Mouse (Mus musculus): ENCODE measurements around the gene Plekhh2. TPM values are rescaled to one million over a fixed set of nuclear protein-coding genes. Genes with fewer than 3 reads are reported as not detected.

Gene Plekhh2
- total and polyA plus RNA-seq, 3 experiments = 0.04 TPM; not detected in 2

DNA sequence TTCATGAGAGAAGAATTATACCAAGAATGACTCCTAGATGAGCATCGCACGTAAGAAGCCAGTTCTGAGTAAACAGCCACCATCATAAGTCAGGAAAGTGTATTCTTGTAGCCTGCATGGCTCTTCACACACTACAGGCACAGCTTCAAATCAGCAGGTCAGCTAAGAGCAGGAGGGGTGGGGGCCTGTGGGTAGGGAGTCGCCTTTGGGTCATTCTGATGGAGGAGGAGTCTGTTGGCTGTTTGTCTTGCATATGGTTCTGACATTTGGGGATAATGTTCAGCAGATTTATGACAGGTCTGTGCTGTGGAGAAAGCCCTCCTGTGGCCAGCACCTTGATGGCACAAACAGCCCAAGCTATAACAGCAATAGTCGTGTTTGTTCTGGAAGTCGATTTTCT lies 144.5 kb downstream of the Plekhh2 start:
- no peak overlapping the region for H3K4me3 ChIP-seq (ENCODE audit: control insufficient read depth in 1 of 2, insufficient read depth in 1 of 2, low read depth in 2 of 2, low read length in 2 of 2)

DNA sequence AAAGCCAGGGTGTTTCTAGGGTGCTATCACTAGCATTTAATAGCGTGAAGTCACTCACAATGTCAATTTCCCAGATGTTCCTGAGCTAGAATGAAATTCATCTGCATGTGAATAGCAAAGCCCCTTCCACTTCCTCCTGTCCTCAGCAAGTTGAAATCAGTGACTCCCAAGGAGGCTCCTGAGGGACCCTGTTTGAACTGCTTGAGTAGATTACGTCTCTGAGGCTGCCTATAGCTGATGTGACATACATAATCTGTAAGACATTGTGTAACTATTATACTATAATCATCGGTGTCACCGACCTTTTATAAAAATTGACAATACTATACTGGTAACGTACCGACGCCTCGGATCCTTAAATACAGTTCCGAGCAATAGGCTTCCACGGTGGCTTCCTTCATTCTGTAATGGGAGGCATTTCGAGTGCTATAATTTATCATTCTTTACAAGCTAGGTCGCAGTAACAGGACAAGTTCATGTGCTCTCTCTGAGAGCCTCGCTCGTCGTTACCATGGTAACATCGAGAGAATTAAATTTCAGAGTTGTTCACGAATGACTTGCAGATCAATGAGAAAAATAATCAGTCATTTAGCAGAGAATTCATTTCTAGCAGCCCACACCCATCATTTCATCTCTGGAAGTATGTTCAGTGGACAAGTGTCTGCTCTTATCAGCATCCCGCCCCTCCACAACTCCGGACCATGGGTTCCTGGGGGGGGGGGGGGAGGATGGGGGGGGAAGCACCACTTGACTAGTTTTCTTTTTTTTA lies 145.1 kb downstream of the Plekhh2 start:
- no peak overlapping the region for H3K4me3 ChIP-seq (ENCODE audit: control insufficient read depth in 1 of 2, insufficient read depth in 1 of 2, low read depth in 2 of 2, low read length in 2 of 2)
- H3K27ac ChIP-seq (ENCODE audit: control insufficient read depth, low read depth, low read length) = no peak overlapping the region
- no peak for DNase-seq (ENCODE audit: low read depth, low spot score)
- no peaks in the 10 kb centered on the region for H3K36me3 ChIP-seq (ENCODE audit: control insufficient read depth in 1 of 2, insufficient read depth in 2 of 2, low read length in 2 of 2)
- H3K9me3 ChIP-seq (replicated peaks; ENCODE audit: insufficient read depth, low read length) = no peaks in the 10 kb centered on the region
- no peaks in the 10 kb centered on the region for H3K79me2 ChIP-seq (ENCODE audit: control insufficient read depth, insufficient read depth, low read length, poor library complexity)
- no peak overlapping the region for H3K9ac ChIP-seq (ENCODE audit: control insufficient read depth, low read depth, low read length, poor library complexity, severe bottlenecking)
- peaks cover 0 to 2% of the 10 kb centered on the region in 2 experiments; a peak in 3 of 4 replicates for H3K27me3 ChIP-seq (ENCODE audit: control insufficient read depth in 1 of 2, insufficient read depth in 2 of 2, low read length in 2 of 2)
- H3K4me1 ChIP-seq (ENCODE audit: control insufficient read depth in 1 of 2, insufficient read depth in 2 of 2, low read length in 2 of 2) = no peaks in the 10 kb centered on the region
- TF ChIP-seq JUND (IDR thresholded peaks at IDR 0.05; ENCODE audit: low read depth, low read length) = no peak
- no peak for TF ChIP-seq KAT2A (conservative IDR thresholded peaks at IDR 0.05; ENCODE audit: low read depth, low read length)
- no peak for TF ChIP-seq POLR2AphosphoS5 (IDR thresholded peaks at IDR 0.05; ENCODE audit: borderline replicate concordance, low read depth, low read length)
- no peak for TF ChIP-seq MYC (IDR thresholded peaks at IDR 0.05; ENCODE audit: low read depth, low read length)
- no peak for TF ChIP-seq GABPA (IDR thresholded peaks at IDR 0.05; ENCODE audit: low read depth, low read length)
- TF ChIP-seq E2F4 (IDR thresholded peaks at IDR 0.05; ENCODE audit: borderline replicate concordance, low read depth, low read length) = no peak
- no peak for TF ChIP-seq GATA1 (IDR thresholded peaks at IDR 0.05; ENCODE audit: low read depth, low read length)
- TF ChIP-seq EP300 (IDR thresholded peaks at IDR 0.05; ENCODE audit: low read depth in 1 of 2, low read length in 2 of 2) = no peak
- TF ChIP-seq ELF1 (IDR thresholded peaks at IDR 0.05; ENCODE audit: low read depth, low read length) = no peak
- no peak for TF ChIP-seq TBP (IDR thresholded peaks at IDR 0.05; ENCODE audit: low read depth, low read length)
- no peak for TF ChIP-seq RAD21 (IDR thresholded peaks at IDR 0.05; ENCODE audit: low read depth, low read length)
- no peak for TF ChIP-seq NRF1 (IDR thresholded peaks at IDR 0.05; ENCODE audit: insufficient read depth, low read depth, low read length, poor library complexity, severe bottlenecking)
- TF ChIP-seq CHD1 (IDR thresholded peaks at IDR 0.05; ENCODE audit: low read depth, low read length) = no peak
- no peak for TF ChIP-seq CTCF (IDR thresholded peaks at IDR 0.05 in 2 of 3, conservative IDR thresholded peaks at IDR 0.05 in 1 of 3; ENCODE audit: control insufficient read depth in 1 of 3, insufficient read depth in 1 of 3, low read depth in 2 of 3, low read length in 3 of 3, poor library complexity in 1 of 3, severe bottlenecking in 1 of 3)

More for the DNA sequence above, 144.5 kb downstream of the Plekhh2 start:
- Histone ChIP-seq H3K4me1 (ENCODE audit: control insufficient read depth in 1 of 2, insufficient read depth in 2 of 2, low read length in 2 of 2) (no peaks in the 10 kb centered on the region), H3K9me3 (replicated peaks; ENCODE audit: insufficient read depth, low read length) (no peaks in the 10 kb centered on the region), H3K79me2 (ENCODE audit: control insufficient read depth, insufficient read depth, low read length, poor library complexity) (no peaks in the 10 kb centered on the region), H3K27ac (ENCODE audit: control insufficient read depth, low read depth, low read length) (no peak overlapping the region), H3K9ac (ENCODE audit: control insufficient read depth, low read depth, low read length, poor library complexity, severe bottlenecking) (no peak overlapping the region), H3K36me3 (ENCODE audit: control insufficient read depth in 1 of 2, insufficient read depth in 2 of 2, low read length in 2 of 2) (no peaks in the 10 kb centered on the region), H3K27me3 (ENCODE audit: control insufficient read depth in 1 of 2, insufficient read depth in 2 of 2, low read length in 2 of 2) (peaks cover 0 to 2% of the 10 kb centered on the region in 2 experiments; a peak in 3 of 4 replicates)
- no peak for TF ChIP-seq RCOR1 (IDR thresholded peaks at IDR 0.05; ENCODE audit: low read depth, low read length)
- DNase-seq (ENCODE audit: low read depth, low spot score) = no peak

Measured in MEL (cell line).